Mouse (Mus musculus): ENCODE results near the gene Tst.
A peak's percentile ranks its signal among the peaks of the same experiment; 100 is the strongest.

GRCm38 (mm10) chr15:78409570-78410052, 3.9 kb upstream of the Tst start:
- TF ChIP-seq POLR2A (IDR thresholded peaks at IDR 0.05; ENCODE audit: low read depth, low read length) (peak; percentile 24), CTCF (conservative IDR thresholded peaks at IDR 0.05; ENCODE audit: insufficient read depth, insufficient read length, low read depth, low read length) (no peak)

Measured in kidney, adult 2 months (tissue).